In genomic region chr5:36483203-36484101, GRCm38 (mm10) we compare ENCODE assay signal across 7 mouse cellular contexts. TPM values are rescaled to one million over a fixed set of nuclear protein-coding genes. Genes with fewer than 3 reads are reported as not detected.
DNase-seq lines count a peak whose midpoint lies in the region; ATAC-seq and TF ChIP-seq lines count a peak whose summit lies in the region.

No protein-coding gene starts in this region.

- peak overlapping the region; percentile 87 for H3K9ac ChIP-seq in CH12.LX (ENCODE audit: insufficient read depth, low read depth)
- H3K9ac ChIP-seq in embryonic facial prominence, embryonic 15.5 days, result peak overlapping the region; percentile 82
- H3K9ac ChIP-seq in heart, embryonic 14.5 days (ENCODE audit: low read length), result peak overlapping the region; percentile 94

- peaks cover 12% of the 10 kb centered on the region for H3K79me2 ChIP-seq in CH12.LX (replicated peaks; ENCODE audit: control insufficient read depth, extremely low read depth, insufficient read depth, poor library complexity, severe bottlenecking)
- peaks cover 52% of the 10 kb centered on the region; the same call in 1 of the 2 replicates for H3K79me2 ChIP-seq in macrophage (ENCODE audit: inconsistent target)

- no peak for ATAC-seq in embryonic facial prominence, embryonic 15.5 days (ENCODE audit: insufficient number of reproducible peaks, low FRiP score, low TSS enrichment, low read depth)
- ATAC-seq in heart, embryonic 14.5 days (ENCODE audit: insufficient number of reproducible peaks, insufficient read depth, low FRiP score, low read depth), result peak; percentile 40

- H3K36me3 ChIP-seq in CH12.LX (replicated peaks in 1 of 2; ENCODE audit: control insufficient read depth in 1 of 2, insufficient read depth in 1 of 2, low read length in 1 of 2), result peaks cover 0 to 34% of the 10 kb centered on the region in 2 experiments
- no peaks in the 10 kb centered on the region for H3K36me3 ChIP-seq in embryonic facial prominence, embryonic 15.5 days
- H3K36me3 ChIP-seq in heart, embryonic 14.5 days (ENCODE audit: control insufficient read depth, insufficient read depth, low read length), result peaks cover 4% of the 10 kb centered on the region; the same call in 1 of the 2 replicates
- H3K36me3 ChIP-seq in macrophage (ENCODE audit: inconsistent target), result no peaks in the 10 kb centered on the region

- H3K9me3 ChIP-seq in CH12.LX (replicated peaks; ENCODE audit: low read length), result no peaks in the 10 kb centered on the region
- H3K9me3 ChIP-seq in embryonic facial prominence, embryonic 15.5 days (replicated peaks), result no peaks in the 10 kb centered on the region
- no peaks in the 10 kb centered on the region for H3K9me3 ChIP-seq in heart, embryonic 14.5 days (ENCODE audit: control insufficient read depth, low read length)

- in situ Hi-C loops in CH12.LX (cut with MboI; ENCODE audit: low pct_ligation_motif_present, low pct_unique_long_range_greater_than_20kb, low sequenced_read_pairs), result loop anchor here (5.0 kb wide), 2 partner anchors 99 to 259 kb away; no protein-coding TSS in a partner anchor

- peak; percentile 29 for DNase-seq in CH12.LX (ENCODE audit: extremely low read depth)
- peak; percentile 63 for DNase-seq in adrenal gland, adult 2 months
- DNase-seq in left cerebral cortex, adult 2 months (ENCODE audit: extremely low spot score in 1 of 2, low spot score in 2 of 2), result peak; percentile 39 to 43
- DNase-seq in spleen, adult 12 weeks (ENCODE audit: low spot score), result peak; percentile 44

- H3K4me1 ChIP-seq in CH12.LX (ENCODE audit: control insufficient read depth in 1 of 2, insufficient read depth in 2 of 2), result peaks cover 19 to 53% of the 10 kb centered on the region in 2 experiments
- H3K4me1 ChIP-seq in embryonic facial prominence, embryonic 15.5 days, result peaks cover 31% of the 10 kb centered on the region
- peaks cover 15 to 38% of the 10 kb centered on the region in 2 experiments for H3K4me1 ChIP-seq in heart, embryonic 14.5 days (ENCODE audit: control insufficient read depth in 2 of 2, insufficient read depth in 2 of 2, low read length in 2 of 2)

- H3K27ac ChIP-seq in CH12.LX (ENCODE audit: insufficient read depth, low read depth), result no peak overlapping the region; the same call in 1 of the 2 replicates
- H3K27ac ChIP-seq in embryonic facial prominence, embryonic 15.5 days (replicated peaks), result peak overlapping the region; percentile 69; the same call in 1 of the 2 replicates
- H3K27ac ChIP-seq in heart, embryonic 14.5 days (replicated peaks in 1 of 2; ENCODE audit: control insufficient read depth in 1 of 2, insufficient read depth in 1 of 2, low read depth in 2 of 2, low read length in 2 of 2), result peak overlapping the region; percentile 56 to 74; a peak in 3 of 4 replicates
- H3K27ac ChIP-seq in left cerebral cortex, adult 2 months, result peak overlapping the region; percentile 92
- no peak overlapping the region for H3K27ac ChIP-seq in macrophage

- dilution Hi-C loops in CH12.LX (cut with MboI; ENCODE audit: extremely low pct_ligation_motif_present, extremely low pct_unique_long_range_greater_than_20kb, low sequenced_read_pairs), result no loop called here

- TF ChIP-seq RAD21 in CH12.LX (IDR thresholded peaks at IDR 0.05; ENCODE audit: low read depth, low read length), result no peak

- no peaks in the 10 kb centered on the region for H3K27me3 ChIP-seq in CH12.LX (replicated peaks)
- peaks cover 15% of the 10 kb centered on the region for H3K27me3 ChIP-seq in embryonic facial prominence, embryonic 15.5 days
- peaks cover 19% of the 10 kb centered on the region for H3K27me3 ChIP-seq in heart, embryonic 14.5 days (ENCODE audit: control insufficient read depth, insufficient read depth, low read length)

- WGBS in embryonic facial prominence, embryonic 15.5 days, result under 1% methylated on average over 58 of the region's 58 CpGs
- 1% methylated on average over 57 of the region's 58 CpGs for WGBS in heart, embryonic 14.5 days
- 7% methylated on average over 48 of the region's 58 CpGs for WGBS in macrophage (ENCODE audit: missing documents)

- TF ChIP-seq CTCF in CH12.LX (conservative IDR thresholded peaks at IDR 0.05 in 1 of 2, IDR thresholded peaks at IDR 0.05 in 1 of 2; ENCODE audit: low read depth in 2 of 2, low read length in 2 of 2), result no peak
- no peak for TF ChIP-seq CTCF in left cerebral cortex, adult 2 months (IDR thresholded peaks at IDR 0.05)

- peak overlapping the region; percentile 81 for H3K4me2 ChIP-seq in CH12.LX (ENCODE audit: insufficient read depth, low read depth, poor library complexity, severe bottlenecking)
- H3K4me2 ChIP-seq in embryonic facial prominence, embryonic 15.5 days (replicated peaks), result peak overlapping the region; percentile 98
- peak overlapping the region; percentile 94 for H3K4me2 ChIP-seq in heart, embryonic 14.5 days (ENCODE audit: low read length)

- intact Hi-C loops in left cerebral cortex, adult 2 months (cut with DNase I), result loop anchor here (5.0 kb wide), 2 partner anchors 99 to 259 kb away; no protein-coding TSS in a partner anchor

- no peak for TF ChIP-seq POLR2A in CH12.LX (IDR thresholded peaks at IDR 0.05; ENCODE audit: low read depth, low read length)

- H3K4me3 ChIP-seq in CH12.LX (replicated peaks in 1 of 3; ENCODE audit: low read depth in 2 of 3, low read length in 2 of 3, poor library complexity in 1 of 3) (peak overlapping the region; percentile 89 to 93 (median 90)), macrophage (ENCODE audit: inconsistent target) (peak overlapping the region; percentile 49)
- H3K4me3 ChIP-seq in embryonic facial prominence, embryonic 15.5 days (replicated peaks), result peak overlapping the region; percentile 92
- H3K4me3 ChIP-seq in heart, embryonic 14.5 days (ENCODE audit: control insufficient read depth in 1 of 2, insufficient read depth in 1 of 2, low read depth in 1 of 2, low read length in 2 of 2), result peak overlapping the region; percentile 93
- H3K4me3 ChIP-seq in left cerebral cortex, adult 2 months, result peak overlapping the region; percentile 97

- TF ChIP-seq EP300 in CH12.LX (IDR thresholded peaks at IDR 0.05; ENCODE audit: low read length), result no peak

TF ChIP-seq in CH12.LX, 34 proteins besides CTCF, POLR2A, EP300 and RAD21:
- no peak for TF ChIP-seq HCFC1 (IDR thresholded peaks at IDR 0.05; ENCODE audit: low read depth, low read length)
- TF ChIP-seq CHD1 (IDR thresholded peaks at IDR 0.05; ENCODE audit: low read depth, low read length), result no peak
- no peak for TF ChIP-seq USF1 (IDR thresholded peaks at IDR 0.05; ENCODE audit: low read depth, low read length)
- TF ChIP-seq SIN3A (IDR thresholded peaks at IDR 0.05; ENCODE audit: low read length), result peak; percentile 39; the same call in 1 of the 2 replicates
- TF ChIP-seq MYC (IDR thresholded peaks at IDR 0.05; ENCODE audit: low read depth, low read length), result no peak
- no peak; the same call in 1 of the 2 replicates for TF ChIP-seq MXI1 (IDR thresholded peaks at IDR 0.05; ENCODE audit: low read depth, low read length)
- TF ChIP-seq KAT2A (IDR thresholded peaks at IDR 0.05; ENCODE audit: insufficient replicate concordance, low read length), result no peak

RNA-seq across cellular contexts. Expression of gene Tada2b, which starts 0.6 kb away (rescaled TPM):
- total RNA-seq in CH12.LX (2012; rRNA removed), result 3.0 and 4.0 TPM in 2 replicates
- total RNA-seq in CH12.LX (2014; rRNA removed), result 4.4 and 4.8 TPM in 2 replicates
- polyA plus RNA-seq in CH12.LX (2012; ENCODE audit: insufficient read length, low read depth), result 12.5 and 13.8 TPM in 2 replicates
- 10 to 100 TPM; 31.9 to 39.4 TPM for total RNA-seq in adrenal gland, adult 2 months (2021)
- 24.0 and 25.9 TPM in 2 replicates for polyA plus RNA-seq in adrenal gland, adult 2 months (2012; rRNA removed)
- polyA plus RNA-seq in embryonic facial prominence, embryonic 15.5 days (2015; fragmentation: Nextera tagmentation; extraction: Ambion mirVana), result 1.8 and 2.3 TPM in 2 replicates
- polyA plus RNA-seq in heart, embryonic 14.5 days (2014; fragmentation: Nextera tagmentation; extraction: Ambion mirVana), result 3.1 and 3.8 TPM in 2 replicates
- 10 to 100 TPM; 30.2 to 31.9 TPM for total RNA-seq in left cerebral cortex, adult 2 months (2021)
- 10 to 100 TPM in 1 of 26 experiments, 1 to 10 TPM in 23, under 1 TPM in 2; 0.71 to 11.7 (median 3.5) TPM for total RNA-seq in macrophage (2018; cell fraction: chromatin; rRNA removed)
- total RNA-seq in macrophage (2018; cell fraction: cytosol; rRNA removed), result 10 to 100 TPM in 5 of 26 experiments, 1 to 10 TPM in 21; 4.3 to 10.9 (median 7.2) TPM
- total RNA-seq in macrophage (2018; cell fraction: nucleus; rRNA removed), result 10 to 100 TPM in 2 of 26 experiments, 1 to 10 TPM in 24; 2.8 to 11.5 (median 4.6) TPM
- 7.2 to 9.8 TPM (median 8.2 TPM) in 3 replicates for polyA plus RNA-seq in macrophage (2018)

RNA-seq across cellular contexts. Expression of gene Ccdc96, which starts 0.9 kb away (rescaled TPM):
- total RNA-seq in CH12.LX (2012; rRNA removed) (0.34 and 0.38 TPM in 2 replicates), CH12.LX (2014; rRNA removed) (0.05 and 0.26 TPM in 2 replicates)
- polyA plus RNA-seq in CH12.LX (2012; ENCODE audit: insufficient read length, low read depth) (0.33 and 0.41 TPM in 2 replicates), macrophage (2018) (0.07 to 0.21 TPM (median 0.14 TPM) in 3 replicates)
- total RNA-seq in adrenal gland, adult 2 months (2021), result under 1 TPM; 0.35 to 0.52 TPM
- 0.10 TPM in 1 of 2 replicates, not detected in the other for polyA plus RNA-seq in adrenal gland, adult 2 months (2012; rRNA removed)
- polyA plus RNA-seq in embryonic facial prominence, embryonic 15.5 days (2015; fragmentation: Nextera tagmentation; extraction: Ambion mirVana), result 2.0 and 3.8 TPM in 2 replicates
- 0.18 and 0.27 TPM in 2 replicates for polyA plus RNA-seq in heart, embryonic 14.5 days (2014; fragmentation: Nextera tagmentation; extraction: Ambion mirVana)
- 1 to 10 TPM in 1 of 2 experiments, under 1 TPM in 1; 0.79 to 1.3 TPM for total RNA-seq in left cerebral cortex, adult 2 months (2021)
- under 1 TPM in 8 of 26 experiments, not detected in 18; 0.18 to 0.51 (median 0.24) TPM for total RNA-seq in macrophage (2018; cell fraction: chromatin; rRNA removed)
- total RNA-seq in macrophage (2018; cell fraction: cytosol; rRNA removed), result under 1 TPM in 25 of 26 experiments, not detected in 1; 0.03 to 0.32 (median 0.09) TPM
- under 1 TPM in 13 of 26 experiments, not detected in 13; 0.12 to 0.38 (median 0.22) TPM for total RNA-seq in macrophage (2018; cell fraction: nucleus; rRNA removed)

RNA-seq across cellular contexts. Expression of gene Grpel1, which starts 18.7 kb away (rescaled TPM):
- total RNA-seq in CH12.LX (2012; rRNA removed), result 37.4 and 43.9 TPM in 2 replicates
- 41.2 and 43.4 TPM in 2 replicates for total RNA-seq in CH12.LX (2014; rRNA removed)
- 57.8 and 59.7 TPM in 2 replicates for polyA plus RNA-seq in CH12.LX (2012; ENCODE audit: insufficient read length, low read depth)
- 10 to 100 TPM; 79.9 to 86.9 TPM for total RNA-seq in adrenal gland, adult 2 months (2021)
- polyA plus RNA-seq in adrenal gland, adult 2 months (2012; rRNA removed), result 20.6 and 28.7 TPM in 2 replicates
- polyA plus RNA-seq in embryonic facial prominence, embryonic 15.5 days (2015; fragmentation: Nextera tagmentation; extraction: Ambion mirVana), result 48.9 and 49.2 TPM in 2 replicates
- 60.9 and 62.4 TPM in 2 replicates for polyA plus RNA-seq in heart, embryonic 14.5 days (2014; fragmentation: Nextera tagmentation; extraction: Ambion mirVana)
- 10 to 100 TPM; 21.0 to 22.4 TPM for total RNA-seq in left cerebral cortex, adult 2 months (2021)
- 10 to 100 TPM in 1 of 26 experiments, 1 to 10 TPM in 25; 1.1 to 14.6 (median 5.4) TPM for total RNA-seq in macrophage (2018; cell fraction: chromatin; rRNA removed)
- 10 to 100 TPM; 13.7 to 20.3 (median 16.7) TPM for total RNA-seq in macrophage (2018; cell fraction: cytosol; rRNA removed)
- total RNA-seq in macrophage (2018; cell fraction: nucleus; rRNA removed), result 10 to 100 TPM in 4 of 26 experiments, 1 to 10 TPM in 22; 2.1 to 11.4 (median 5.5) TPM
- 11.8 to 24.3 TPM (median 14.8 TPM) in 3 replicates for polyA plus RNA-seq in macrophage (2018)

Comparison
In these comparisons a context has a peak if more than half of its experiments do, and no peak if none do; other contexts are left out.
1. H3K27ac ChIP-seq: peak in embryonic facial prominence, embryonic 15.5 days (single experiment), heart, embryonic 14.5 days (2 of 2) and left cerebral cortex, adult 2 months (single experiment); none in CH12.LX (single experiment) and macrophage (single experiment).
2. Peak in every context shown above with its lines, with median percentiles within 50 percentile points of each other: DNase-seq, H3K4me2 ChIP-seq, H3K4me3 ChIP-seq and H3K9ac ChIP-seq.